In the genomic region with DNA sequence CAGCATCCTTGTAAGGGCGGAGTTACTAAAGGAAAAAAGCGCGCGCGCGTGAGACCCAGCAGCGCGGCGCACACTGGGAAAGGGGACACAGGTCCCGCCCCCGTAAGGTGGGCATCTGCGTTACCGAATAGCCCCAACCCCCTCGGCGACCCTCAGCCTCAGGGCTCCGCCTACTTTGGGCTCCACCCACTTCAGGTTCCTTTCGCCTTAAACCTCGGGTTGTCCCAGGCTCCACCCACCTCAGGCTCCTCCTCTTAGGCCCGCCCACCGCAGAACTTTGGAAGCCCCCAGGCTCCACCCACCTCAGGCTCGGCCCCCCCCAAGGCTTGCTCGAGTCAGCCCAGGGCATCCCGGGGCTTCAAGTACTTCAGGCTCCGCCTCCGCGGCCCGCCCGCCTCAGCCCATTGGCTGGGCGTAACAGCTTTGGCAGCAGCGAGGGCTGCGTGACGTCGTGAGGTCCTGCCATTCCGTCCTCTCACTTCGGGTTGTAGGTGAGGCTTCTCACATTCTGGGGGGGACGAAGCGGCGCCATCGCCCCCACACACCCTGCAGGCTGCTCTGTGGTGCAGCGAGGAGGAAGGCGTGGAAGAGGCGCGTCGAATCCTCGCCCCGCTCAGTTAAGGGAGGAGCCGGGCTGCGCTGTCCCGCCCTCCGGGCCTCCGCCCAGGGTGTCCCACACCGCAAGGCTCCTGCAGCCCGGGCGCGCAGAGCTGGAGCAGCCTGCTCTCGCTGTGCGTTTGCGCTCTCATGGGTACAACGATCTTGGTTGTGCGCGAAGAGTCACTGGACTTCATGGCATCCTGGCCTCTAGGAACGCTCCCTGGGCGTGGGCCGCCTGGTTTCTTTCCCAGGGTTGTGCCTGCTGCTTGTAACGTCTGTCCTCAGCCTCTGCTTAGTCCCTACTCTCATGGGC, we compare ENCODE assay signal across 8 mouse cellular contexts. TPM values are rescaled to one million over a fixed set of nuclear protein-coding genes. Genes with fewer than 3 reads are reported as not detected.
A peak's percentile ranks its signal among the peaks of the same experiment; 100 is the strongest.
DNase-seq lines count a peak whose midpoint lies in the region; ATAC-seq lines count a peak whose summit lies in the region.

No protein-coding gene starts in this region.

- peak; percentile 91 to 93 for DNase-seq in adrenal gland, adult 18-20 months (ENCODE audit: low spot score in 2 of 2)
- DNase-seq in embryo, embryonic 11 days = peak; percentile 100
- peak; percentile 97 for DNase-seq in gastrocnemius, postnatal 25 days
- peak; percentile 99 for DNase-seq in intestine, embryonic 14.5 days (ENCODE audit: low spot score)
- DNase-seq in left cerebral cortex, postnatal 14 days (ENCODE audit: low spot score in 2 of 2) = peak; percentile 93 to 95
- peak; percentile 99 for DNase-seq in mesoderm, embryonic 11.5 days (ENCODE audit: low read depth, low spot score)
- peak; percentile 91 to 94 for DNase-seq in right cerebral cortex, postnatal 36 days (ENCODE audit: low spot score in 2 of 2)
- DNase-seq in yolk sac, embryonic 10.5 days (ENCODE audit: low spot score) = peak; percentile 100

- H3K4me2 ChIP-seq in intestine, embryonic 14.5 days (ENCODE audit: low read length) = peak overlapping the region; percentile 67

- peak overlapping the region; percentile 83 for H3K27ac ChIP-seq in intestine, embryonic 14.5 days (ENCODE audit: low read depth)

- intact Hi-C loops in left cerebral cortex, postnatal 14 days (cut with DNase I) = loop anchor here (2.0 to 10.0 kb wide), 2 partner anchors 15 to 231 kb away; a partner anchor contains a TSS

- peaks cover 8% of the 10 kb centered on the region for H3K9me3 ChIP-seq in intestine, embryonic 14.5 days (ENCODE audit: control insufficient read depth, low read length)

- no peaks in the 10 kb centered on the region for H3K36me3 ChIP-seq in intestine, embryonic 14.5 days (ENCODE audit: control insufficient read depth, insufficient read depth, low read length)

- no peaks in the 10 kb centered on the region for H3K27me3 ChIP-seq in intestine, embryonic 14.5 days (replicated peaks; ENCODE audit: control insufficient read depth, insufficient read depth, low read length)

- WGBS in intestine, embryonic 14.5 days = under 1% methylated on average over 64 of the region's 65 CpGs

- peak; percentile 99 for ATAC-seq in intestine, embryonic 14.5 days (replicated peaks; ENCODE audit: low FRiP score, low TSS enrichment, low read depth)

- peak overlapping the region; percentile 61 for H3K4me3 ChIP-seq in intestine, embryonic 14.5 days (ENCODE audit: low read depth, low read length)

- peak overlapping the region; percentile 58 for H3K9ac ChIP-seq in intestine, embryonic 14.5 days (ENCODE audit: low read length)

- no peaks in the 10 kb centered on the region; the same call in 1 of the 2 replicates for H3K4me1 ChIP-seq in intestine, embryonic 14.5 days (replicated peaks; ENCODE audit: control insufficient read depth, insufficient read depth, low read length)

RNA-seq across cellular contexts. Expression of a gene that starts 44.6 kb away (rescaled TPM):
- total RNA-seq in adrenal gland, adult 18-20 months (2021) = 10 to 100 TPM; 24.7 to 46.0 TPM
- total RNA-seq in gastrocnemius, postnatal 25 days (2021) = 1 to 10 TPM; 8.9 to 9.9 TPM
- polyA plus RNA-seq in intestine, embryonic 14.5 days (2014; fragmentation: Nextera tagmentation; extraction: Ambion mirVana) = 22.1 and 22.5 TPM in 2 replicates
- 10 to 100 TPM; 19.7 to 20.4 TPM for total RNA-seq in left cerebral cortex, postnatal 14 days (2021)

Comparison
In these comparisons a context has a peak if more than half of its experiments do, and no peak if none do; other contexts are left out.
1. Peak in every context shown above with its lines: DNase-seq, ATAC-seq, H3K4me3 ChIP-seq and H3K27ac ChIP-seq.